Mouse (Mus musculus) forebrain, embryonic 11.5 days (tissue): ENCODE measurements around the gene Strn. TPM values are rescaled to one million over a fixed set of nuclear protein-coding genes. Genes with fewer than 3 reads are reported as not detected.
"Not testable (repeated sequence)": the region's sequence is repeated elsewhere in the genome, so short reads cannot be mapped to it uniquely, and the experiment has no call there.

Source experiments
- ATAC-seq: fragments of 200-750 bp; cut with Nextera tagmentation; replicated peaks from 2 replicates; pipeline ENCODE4 v1.8.0; 2017; ENCODE audit warnings: moderate TSS enrichment; ENCODE audit not compliant: low FRiP score
- DNase-seq: peaks from one replicate; pipeline ENCODE4 v3.0.0-alpha.2; 2017; ENCODE audit warnings: low spot score
- H3K27ac ChIP-seq: fragments of 300-500 bp; sonication (generic); 2 replicates; pipeline ENCODE4 v1.5.1; 2014; ENCODE audit warnings: low read depth, low read length
- H3K27me3 ChIP-seq: fragments of 300-500 bp; sonication (generic); 2 replicates; pipeline ENCODE4 v1.6.1; 2014; ENCODE audit warnings: mild to moderate bottlenecking, low read length, mixed read lengths; ENCODE audit not compliant: control insufficient read depth, insufficient read depth
- H3K36me3 ChIP-seq: fragments of 300-500 bp; sonication (generic); 2 replicates; pipeline ENCODE4 v1.6.1; 2014; ENCODE audit warnings: mild to moderate bottlenecking, low read length, moderate library complexity, mixed read lengths; ENCODE audit not compliant: control insufficient read depth, insufficient read depth
- H3K4me1 ChIP-seq: fragments of 300-500 bp; sonication (generic); replicated peaks from 2 replicates; pipeline ENCODE4 v1.6.1; 2014; ENCODE audit warnings: low read length, mixed read lengths; ENCODE audit not compliant: control insufficient read depth, insufficient read depth
- H3K4me2 ChIP-seq: fragments of 300-500 bp; sonication (generic); 2 replicates; pipeline ENCODE4 v1.6.1; 2014; ENCODE audit warnings: low read depth, mild to moderate bottlenecking, low read length, moderate library complexity, mixed read lengths; ENCODE audit not compliant: severe bottlenecking
- H3K4me3 ChIP-seq: fragments of 300-500 bp; sonication (generic); 2 replicates; pipeline ENCODE4 v1.5.1; 2014; ENCODE audit warnings: low read depth, low read length
- H3K9ac ChIP-seq: fragments of 300-500 bp; sonication (generic); 2 replicates; pipeline ENCODE4 v1.6.1; 2014; ENCODE audit warnings: low read length
- H3K9me3 ChIP-seq: fragments of 300-500 bp; sonication (generic); 2 replicates; pipeline ENCODE4 v1.6.1; 2016; ENCODE audit warnings: low read length, mixed read lengths; ENCODE audit not compliant: control insufficient read depth
- WGBS: fragments of 180-500 bp; shearing (Covaris S2); extraction: QIAGEN DNeasy Blood & Tissue Kit; methylation state at CpG from one replicate; pipeline ENCODE4 v1.1.7; 2014; 5-methylcytosine and 5-hydroxymethylcytosine counted together
- polyA plus RNA-seq: library from polyadenylated mRNA; unstranded; fragments of >200 nt; fragmentation: Nextera tagmentation; extraction: Ambion mirVana; gene quantifications from 2 replicates; pipeline ENCODE4 v1.2.1, GENCODE M21; 2014

Strn gene
- polyA plus RNA-seq, 1 experiment from 2014 or later = 8.5 TPM

GRCm38 (mm10) chr17:78697462-78697861 is 39.5 kb downstream of the Strn start:
- no peak overlapping the region for H3K4me3 ChIP-seq
- H3K27me3 ChIP-seq = no peaks in the 10 kb centered on the region
- H3K4me1 ChIP-seq = no peaks in the 10 kb centered on the region
- DNase-seq (no peak), ATAC-seq (no peak)
- no peak overlapping the region for H3K4me2 ChIP-seq
- H3K9ac ChIP-seq = no peak overlapping the region
- no peaks in the 10 kb centered on the region for H3K36me3 ChIP-seq
- 79% methylated on average over 4 of the region's 4 CpGs for WGBS
- no peaks in the 10 kb centered on the region for H3K9me3 ChIP-seq
- no peak overlapping the region for H3K27ac ChIP-seq

DNA sequence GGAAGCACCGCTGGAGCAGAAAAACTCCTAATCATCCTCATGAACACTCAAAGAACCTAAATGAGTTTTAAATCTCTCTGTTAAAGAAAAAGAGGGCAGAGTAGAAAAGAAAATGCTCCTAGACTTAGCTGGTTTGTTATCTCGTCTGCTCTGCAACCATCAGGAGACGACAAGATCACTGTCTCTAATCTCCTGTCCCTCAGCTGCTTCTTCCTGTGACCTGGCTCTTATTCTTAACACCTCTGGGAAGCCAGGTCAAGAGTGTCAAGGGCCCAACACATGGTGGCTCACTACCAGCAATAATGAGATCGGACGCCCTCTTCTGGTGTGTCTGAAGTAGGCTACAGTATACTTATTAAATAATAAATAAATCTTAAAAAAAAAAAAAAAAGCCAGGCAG is 40.1 kb downstream of the Strn start:
- Histone ChIP-seq H3K9ac (no peak overlapping the region), H3K27me3 (no peaks in the 10 kb centered on the region), H3K4me1 (no peaks in the 10 kb centered on the region), H3K27ac (no peak overlapping the region), H3K4me2 (no peak overlapping the region), H3K9me3 (no peaks in the 10 kb centered on the region), H3K4me3 (no peak overlapping the region), H3K36me3 (no peaks in the 10 kb centered on the region)
- ATAC-seq (no peak), DNase-seq (no peak)
- 75% methylated on average over 5 of the region's 5 CpGs for WGBS

DNA sequence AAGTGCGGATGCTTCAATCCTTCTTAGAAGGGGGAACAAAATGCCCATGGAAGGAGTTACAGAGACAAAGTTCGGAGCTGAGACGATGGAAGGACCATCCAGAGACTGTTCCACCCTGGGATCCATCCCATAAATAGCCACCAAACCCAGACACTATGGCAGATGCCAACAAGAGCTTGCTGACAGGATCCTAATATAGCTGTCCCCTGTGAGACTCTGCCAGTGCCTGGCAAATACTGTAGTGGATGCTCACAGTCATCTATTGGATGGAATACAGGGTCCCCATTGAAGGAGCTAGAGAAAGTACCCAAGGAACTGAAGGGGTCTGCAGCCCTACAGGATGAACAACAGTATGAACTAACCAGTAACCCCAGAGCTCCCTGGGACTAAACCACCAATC is 47.8 kb downstream of the Strn start:
- not testable (repeated sequence) for H3K36me3 ChIP-seq, H3K9me3 ChIP-seq, H3K27ac ChIP-seq, H3K27me3 ChIP-seq, DNase-seq, H3K4me1 ChIP-seq, ATAC-seq, H3K4me3 ChIP-seq, H3K4me2 ChIP-seq, H3K9ac ChIP-seq
- WGBS = 98% methylated on average over 3 of the region's 3 CpGs

DNA sequence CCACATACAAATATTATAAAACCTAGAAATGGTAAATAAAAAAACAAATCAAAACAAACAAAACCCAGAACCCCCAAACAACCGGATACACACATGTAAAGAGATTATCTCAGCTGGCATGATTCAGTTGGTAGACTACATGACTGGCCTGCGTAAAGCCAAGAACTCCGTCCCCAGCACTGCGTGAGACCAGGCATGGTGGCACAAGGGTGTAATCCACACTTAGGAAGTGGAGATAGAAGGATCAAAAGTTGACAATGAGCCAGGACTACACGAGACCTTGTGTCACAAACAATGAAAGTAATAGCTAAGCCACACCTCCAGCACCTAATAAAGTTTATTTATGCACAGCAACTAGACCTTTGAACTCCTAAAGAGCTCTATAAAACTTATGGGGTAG is 49.0 kb downstream of the Strn start:
- no peak overlapping the region for H3K9ac ChIP-seq
- no peaks in the 10 kb centered on the region for H3K27me3 ChIP-seq
- no peaks in the 10 kb centered on the region; the same call in none of the 2 replicates for H3K36me3 ChIP-seq
- H3K4me2 ChIP-seq = no peak overlapping the region
- H3K4me1 ChIP-seq = no peaks in the 10 kb centered on the region
- H3K4me3 ChIP-seq = no peak overlapping the region
- peaks cover 2% of the 10 kb centered on the region; the same call in 1 of the 2 replicates for H3K9me3 ChIP-seq
- no peak overlapping the region for H3K27ac ChIP-seq
- no peak for DNase-seq
- no peak for ATAC-seq
- 90% methylated on average over 5 of the region's 5 CpGs for WGBS

- Histone ChIP-seq H3K9me3 (no peaks in the 10 kb centered on the region), H3K9ac (no peak overlapping the region), H3K36me3 (no peaks in the 10 kb centered on the region), H3K27me3 (no peaks in the 10 kb centered on the region), H3K4me2 (no peak overlapping the region), H3K27ac (no peak overlapping the region), H3K4me1 (no peaks in the 10 kb centered on the region), H3K4me3 (no peak overlapping the region)
- ATAC-seq (no peak), DNase-seq (no peak)
- WGBS = 94% methylated on average over 5 of the region's 5 CpGs
Measured at GRCm38 (mm10) chr17:78685004-78685403, 52.0 kb downstream of the Strn start.

- no peak overlapping the region for H3K4me3 ChIP-seq
- WGBS = 88% methylated on average over 6 of the region's 6 CpGs
- no peak for ATAC-seq
Measured at GRCm38 (mm10) chr17:78682351-78682750, 54.6 kb downstream of the Strn start.

DNA sequence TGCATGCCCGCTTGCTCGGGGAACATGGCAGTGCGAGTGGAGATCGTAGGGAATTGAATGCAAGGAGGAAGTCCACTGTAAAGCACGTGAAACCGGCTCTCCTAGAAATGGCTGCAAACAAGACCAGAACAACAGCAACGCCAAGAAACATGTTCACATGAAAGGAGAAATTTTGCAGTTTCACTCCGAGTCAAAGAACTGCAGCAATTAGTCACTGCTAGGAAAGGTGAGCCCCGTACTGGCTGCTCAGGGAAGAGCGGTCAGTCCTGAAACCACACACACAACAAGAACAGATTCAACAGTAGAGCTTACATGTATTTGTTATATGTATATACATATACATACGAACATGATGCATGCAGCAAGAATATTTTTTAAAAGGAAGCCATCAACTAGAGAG is 57.5 kb downstream of the Strn start:
- H3K27me3 ChIP-seq = no peaks in the 10 kb centered on the region
- no peak for DNase-seq
- ATAC-seq = no peak
- no peak overlapping the region for H3K4me2 ChIP-seq
- H3K4me3 ChIP-seq = no peak overlapping the region
- H3K36me3 ChIP-seq = no peaks in the 10 kb centered on the region; the same call in 1 of the 2 replicates
- no peak overlapping the region for H3K27ac ChIP-seq
- H3K9me3 ChIP-seq = no peaks in the 10 kb centered on the region
- WGBS = 90% methylated on average over 11 of the region's 11 CpGs
- H3K9ac ChIP-seq = no peak overlapping the region
- H3K4me1 ChIP-seq = no peaks in the 10 kb centered on the region

More at GRCm38 (mm10) chr17:78682351-78682750, 54.6 kb downstream of the Strn start:
- Histone ChIP-seq H3K4me2 (no peak overlapping the region), H3K27ac (no peak overlapping the region), H3K36me3 (no peaks in the 10 kb centered on the region), H3K4me1 (no peaks in the 10 kb centered on the region), H3K9ac (no peak overlapping the region), H3K9me3 (no peaks in the 10 kb centered on the region), H3K27me3 (no peaks in the 10 kb centered on the region)
- DNase-seq = no peak

DNA sequence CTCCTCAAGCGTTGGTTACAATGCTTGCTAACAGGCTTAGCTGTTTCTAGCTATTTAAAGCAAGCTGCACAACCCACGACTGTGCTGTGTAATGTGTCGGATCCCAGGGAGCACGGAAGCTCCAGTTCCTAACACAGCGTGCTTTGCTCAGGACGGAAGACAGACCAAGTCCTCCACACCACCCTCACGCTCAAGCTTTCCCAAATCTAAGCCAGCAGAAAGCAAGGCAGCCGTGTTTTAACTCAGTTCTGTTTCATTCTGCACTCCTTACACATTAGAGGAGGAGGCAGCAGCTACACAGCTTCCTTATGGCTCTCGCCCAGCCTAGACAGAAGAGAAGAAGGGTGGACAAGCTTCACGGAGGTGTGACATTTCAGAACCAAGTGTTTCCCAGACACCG is 60.2 kb downstream of the Strn start:
- 91% methylated on average over 11 of the region's 11 CpGs for WGBS
- ATAC-seq = no peak
- no peaks in the 10 kb centered on the region; the same call in 1 of the 2 replicates for H3K36me3 ChIP-seq
- H3K27me3 ChIP-seq = no peaks in the 10 kb centered on the region
- DNase-seq = no peak
- H3K27ac ChIP-seq = no peak overlapping the region
- no peak overlapping the region for H3K4me3 ChIP-seq
- H3K9ac ChIP-seq = no peak overlapping the region
- no peak overlapping the region for H3K4me2 ChIP-seq
- no peaks in the 10 kb centered on the region for H3K4me1 ChIP-seq
- H3K9me3 ChIP-seq = no peaks in the 10 kb centered on the region

- Histone ChIP-seq H3K36me3 (peaks cover under 1% of the 10 kb centered on the region; the same call in 1 of the 2 replicates), H3K9me3 (no peaks in the 10 kb centered on the region), H3K4me1 (no peaks in the 10 kb centered on the region), H3K27me3 (no peaks in the 10 kb centered on the region), H3K4me2 (no peak overlapping the region), H3K9ac (no peak overlapping the region), H3K27ac (no peak overlapping the region), H3K4me3 (no peak overlapping the region)
- DNase-seq = no peak
- no peak for ATAC-seq
- 87% methylated on average over 9 of the region's 9 CpGs for WGBS
Measured at GRCm38 (mm10) chr17:78664962-78665545, 71.9 kb downstream of the Strn start.
